Mouse (Mus musculus) thymus, postnatal 0 days (tissue): ENCODE measurements around the gene Mvk. TPM values are rescaled to one million over a fixed set of nuclear protein-coding genes. Genes with fewer than 3 reads are reported as not detected.

Experiments used
- DNase-seq: peaks from one replicate; pipeline ENCODE4 v3.0.0-alpha.2; 2015; ENCODE audit warnings: low spot score
- polyA plus RNA-seq: library from polyadenylated mRNA; unstranded; fragments of >200 nt; fragmentation: Nextera tagmentation; extraction: Ambion mirVana; gene quantifications from 2 replicates; pipeline ENCODE4 v1.2.1, GENCODE M21; 2015

Mvk gene
- polyA plus RNA-seq, 1 experiment from 2014 or later, result 23.0 TPM

DNA sequence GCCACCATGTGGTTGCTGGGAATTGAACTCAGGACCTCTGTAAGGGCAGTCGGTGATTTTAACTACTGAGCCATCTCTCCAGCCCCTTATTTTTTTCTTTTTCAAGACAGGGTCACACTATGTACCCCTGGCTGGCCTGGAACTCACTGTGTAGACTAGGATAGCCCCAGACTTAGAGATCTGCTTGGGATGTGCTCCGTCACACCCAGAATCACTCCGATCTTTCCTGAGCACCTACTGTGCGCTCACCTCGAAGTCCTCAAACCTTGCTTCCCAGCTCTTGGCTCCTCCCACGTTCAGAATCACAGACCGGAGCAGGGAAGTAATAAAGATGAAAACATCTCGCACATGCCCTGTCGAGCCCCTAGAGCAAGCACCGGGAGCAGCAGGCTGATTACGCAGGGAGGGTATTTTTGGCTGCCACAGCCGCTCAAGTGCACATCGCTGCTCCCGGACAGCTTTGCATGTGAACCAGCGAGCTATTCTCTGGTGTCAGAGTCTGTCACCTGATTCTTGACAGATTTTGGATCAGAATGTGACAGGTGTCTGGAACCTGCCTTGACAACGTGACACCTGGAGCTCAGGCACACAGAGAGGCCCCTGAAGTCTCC is 13.0 kb downstream of the Mvk start:
- DNase-seq, result no peak

DNA sequence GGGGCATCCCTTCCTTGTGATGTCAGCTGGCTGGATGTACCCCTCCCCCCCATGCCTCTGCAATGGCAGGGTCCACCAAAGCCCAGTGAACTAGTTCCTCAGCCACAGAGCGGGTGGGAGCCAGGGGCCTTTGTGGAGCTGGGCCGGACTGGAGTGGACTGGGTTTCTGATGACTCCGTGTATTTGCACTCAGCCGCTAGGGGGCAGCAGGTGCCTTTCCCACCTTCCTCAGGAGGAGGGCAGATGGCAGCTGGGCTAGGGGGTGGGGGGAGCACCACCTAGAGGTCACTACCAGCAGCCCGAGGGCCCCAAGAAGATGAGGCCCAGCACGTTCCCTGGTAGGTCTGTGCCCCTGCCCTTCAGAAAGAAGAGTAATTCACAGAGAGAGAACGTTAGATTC is 17.2 kb downstream of the Mvk start:
- peak; percentile 82 for DNase-seq

DNA sequence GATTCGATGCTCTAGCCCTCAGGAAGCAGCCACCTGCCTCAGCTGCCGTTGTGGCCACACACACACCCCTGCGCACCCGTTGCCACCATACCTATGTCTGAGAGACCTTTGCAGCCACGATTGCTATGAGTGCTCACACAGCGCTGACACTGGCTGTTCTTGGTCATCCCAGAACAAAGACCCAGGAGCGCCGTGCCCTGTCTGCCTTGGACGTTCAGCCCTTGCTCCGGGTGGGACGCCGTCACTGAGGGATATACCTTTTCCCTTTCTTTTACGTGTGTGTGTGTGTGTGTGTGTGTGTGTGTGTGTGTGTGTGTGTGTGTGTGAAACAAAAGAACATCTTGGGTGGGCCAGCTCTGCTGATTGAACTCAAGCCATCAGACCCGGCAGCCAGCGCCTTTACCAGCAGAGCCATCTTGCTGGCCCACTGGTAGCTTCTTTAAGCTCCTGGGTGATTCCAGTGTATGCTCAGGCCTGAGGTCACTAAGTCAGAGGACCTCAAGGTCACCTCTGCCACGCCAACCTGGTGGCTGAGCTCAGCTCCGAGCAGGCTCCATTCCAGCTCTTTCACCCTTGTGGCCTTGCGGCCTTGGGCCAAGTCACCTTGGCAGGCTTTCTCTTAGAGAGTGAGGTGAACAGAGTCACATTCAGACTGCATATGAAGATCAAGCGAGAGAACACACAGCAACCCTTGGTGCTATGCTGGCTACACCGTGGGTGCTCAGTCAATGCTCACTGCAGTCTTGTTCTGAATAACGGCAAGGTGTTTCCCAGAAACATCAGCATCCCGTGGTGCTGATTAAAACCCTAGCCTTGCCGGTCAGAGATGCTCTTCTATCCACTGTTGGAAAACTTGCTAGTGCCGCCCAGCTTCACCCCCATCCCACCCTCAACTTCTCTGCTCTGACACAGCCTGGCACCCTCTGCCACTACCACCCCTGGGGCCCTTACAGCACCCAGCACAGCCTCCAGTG is 18.3 kb downstream of the Mvk start:
- no peak for DNase-seq

DNA sequence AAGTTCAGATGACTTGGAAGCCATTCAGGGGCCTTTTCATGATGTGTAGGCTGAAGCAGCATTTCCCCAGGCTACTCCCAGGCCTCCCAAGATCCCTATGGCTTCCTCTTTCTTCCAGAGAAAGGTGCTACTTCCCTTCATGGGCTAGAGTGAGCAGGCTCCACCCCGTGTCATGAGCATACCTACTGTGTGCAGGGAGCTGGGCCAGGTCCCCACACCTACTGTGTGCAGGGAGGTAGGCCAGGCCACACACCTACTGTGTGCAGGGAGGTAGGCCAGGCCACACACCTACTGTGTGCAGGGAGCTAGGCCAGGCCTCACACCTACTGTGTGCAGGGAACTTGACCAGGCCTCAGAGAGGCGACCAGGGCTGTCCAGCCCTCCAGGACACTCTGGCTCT is 20.5 kb downstream of the Mvk start:
- no peak for DNase-seq

DNA sequence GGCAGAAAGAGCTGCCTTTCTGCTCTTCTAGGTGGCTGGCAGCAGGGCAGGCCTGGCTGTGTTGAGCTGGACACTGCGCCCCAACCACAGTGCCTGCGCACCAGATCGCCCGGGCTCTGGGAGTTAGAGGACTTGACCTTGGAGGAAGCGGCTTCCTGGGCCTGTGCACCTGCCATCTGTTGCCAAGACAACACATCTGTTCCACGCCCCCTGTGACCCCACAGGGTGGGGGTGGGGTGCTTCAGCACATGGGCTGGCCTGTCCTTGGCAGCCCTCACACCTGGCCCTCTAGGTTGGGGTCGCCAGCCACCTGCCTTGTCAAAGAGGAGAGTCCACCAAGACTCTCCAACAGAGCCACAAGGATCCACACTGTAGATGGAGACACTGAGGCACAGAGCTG is 21.6 kb downstream of the Mvk start:
- peak; percentile 49 for DNase-seq

DNA sequence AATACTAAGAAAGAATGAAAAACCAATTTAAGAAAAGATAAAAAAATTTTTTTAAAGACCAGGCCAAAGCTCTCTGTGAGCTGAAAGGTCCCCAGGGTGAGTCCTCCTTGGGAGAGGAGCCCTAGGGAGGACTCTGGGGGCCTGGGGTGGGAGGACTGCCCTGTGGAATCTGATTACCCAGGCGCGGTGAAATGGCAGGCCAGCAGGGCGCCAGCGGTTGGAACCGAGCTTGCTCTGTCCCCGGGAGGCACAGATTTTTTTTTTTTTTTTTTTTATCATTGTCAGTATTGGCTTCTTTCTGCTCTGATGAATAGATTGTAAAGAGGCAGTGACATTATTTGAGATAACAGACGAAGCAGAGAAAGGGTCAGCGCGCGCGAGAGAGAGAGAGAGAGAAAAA is 22.9 kb downstream of the Mvk start:
- no peak for DNase-seq

DNA sequence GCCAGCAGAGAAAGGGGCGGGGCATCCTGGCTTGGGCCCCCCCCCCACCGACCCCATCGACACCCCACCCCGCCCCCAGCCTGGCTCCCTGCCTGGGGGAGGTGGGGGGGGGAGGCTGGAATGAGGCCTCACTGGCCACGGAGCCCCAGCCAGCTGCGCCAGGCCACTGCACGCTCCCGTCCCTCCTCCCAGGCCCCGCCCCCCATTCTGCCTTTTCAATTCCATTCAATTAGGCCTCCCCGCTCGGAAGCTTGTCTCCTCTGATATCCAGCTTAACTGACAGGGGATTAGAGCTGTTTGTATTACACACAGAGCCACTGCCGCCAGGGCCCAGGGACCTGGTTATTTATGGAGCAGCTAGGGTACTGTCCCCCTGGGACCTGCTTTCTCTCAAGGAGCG is 23.4 kb downstream of the Mvk start:
- no peak for DNase-seq

DNA sequence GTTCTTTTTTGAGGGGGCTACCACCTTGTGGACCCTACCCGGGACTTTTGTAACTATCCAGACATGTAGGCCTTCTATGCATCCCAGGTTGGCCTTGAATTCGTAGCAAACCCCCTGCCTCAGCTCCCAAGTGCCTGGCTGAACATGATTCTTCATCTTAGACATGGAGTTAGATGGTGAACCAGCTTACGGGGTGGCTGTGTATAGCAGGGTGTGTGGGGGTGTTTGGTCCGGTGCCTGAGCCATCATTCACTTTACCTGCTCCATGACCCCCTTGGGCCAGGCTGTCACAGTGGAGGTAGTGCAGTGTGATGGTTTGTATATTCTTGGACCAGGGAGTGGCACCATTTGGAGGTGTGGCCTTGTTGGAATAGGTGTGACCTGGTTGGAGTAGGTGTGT is 23.9 kb downstream of the Mvk start:
- no peak for DNase-seq

DNA sequence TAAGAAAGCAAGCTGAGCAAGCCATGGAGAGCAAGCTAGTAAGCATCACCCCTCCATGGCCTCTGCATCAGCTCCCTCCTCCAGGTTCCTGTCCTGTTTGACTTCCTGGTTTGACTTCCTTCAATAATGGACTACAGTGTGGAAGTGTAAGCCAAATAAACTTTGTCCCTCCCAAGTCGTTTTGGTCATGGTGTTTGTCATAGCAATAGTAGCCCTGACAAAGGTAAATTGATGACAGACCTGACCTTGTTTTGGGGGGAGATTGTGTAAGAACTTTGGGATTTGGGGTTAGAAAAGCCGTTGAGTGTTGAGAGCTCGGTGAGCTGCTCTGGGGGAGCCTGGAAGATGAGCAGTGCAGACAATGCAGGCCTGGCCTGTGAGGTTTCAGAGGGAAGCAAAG is 26.3 kb downstream of the Mvk start:
- no peak for DNase-seq

DNA sequence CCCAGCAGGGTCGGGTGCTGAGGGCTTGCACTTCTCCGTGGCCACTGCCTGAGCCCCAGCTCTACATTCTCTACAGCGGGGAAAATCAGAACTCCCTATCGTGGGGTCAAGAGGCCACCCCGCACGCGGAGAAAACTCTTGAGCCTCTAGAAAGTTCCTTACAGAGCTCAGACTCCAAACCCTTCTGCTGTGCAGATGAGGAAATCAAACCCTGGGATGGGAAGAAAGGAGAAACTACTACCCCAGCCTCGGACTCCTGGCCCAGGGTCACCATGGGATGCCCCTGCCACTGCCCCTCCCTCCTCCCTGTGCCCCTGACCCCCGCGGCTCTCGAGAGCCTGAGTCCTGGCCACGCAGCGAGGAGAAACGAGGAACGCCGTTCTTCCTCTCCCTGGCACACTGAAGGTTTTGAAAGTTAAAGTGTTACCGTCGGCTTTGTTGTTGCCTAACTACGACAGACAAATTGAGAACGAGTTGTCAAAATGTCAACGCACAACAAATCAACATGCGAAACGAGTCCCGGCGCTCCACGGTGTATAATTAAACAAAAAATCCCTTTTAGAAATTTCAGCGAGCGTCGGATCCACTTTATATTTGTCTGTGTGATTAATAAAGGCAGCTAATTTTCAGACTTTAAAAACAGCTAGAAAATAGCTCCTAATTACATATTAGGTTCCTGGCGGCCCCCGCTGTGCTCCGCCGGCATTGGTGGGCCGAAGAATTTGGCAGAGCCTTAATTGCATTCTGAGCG is 30.8 kb downstream of the Mvk start:
- no peak for DNase-seq

DNA sequence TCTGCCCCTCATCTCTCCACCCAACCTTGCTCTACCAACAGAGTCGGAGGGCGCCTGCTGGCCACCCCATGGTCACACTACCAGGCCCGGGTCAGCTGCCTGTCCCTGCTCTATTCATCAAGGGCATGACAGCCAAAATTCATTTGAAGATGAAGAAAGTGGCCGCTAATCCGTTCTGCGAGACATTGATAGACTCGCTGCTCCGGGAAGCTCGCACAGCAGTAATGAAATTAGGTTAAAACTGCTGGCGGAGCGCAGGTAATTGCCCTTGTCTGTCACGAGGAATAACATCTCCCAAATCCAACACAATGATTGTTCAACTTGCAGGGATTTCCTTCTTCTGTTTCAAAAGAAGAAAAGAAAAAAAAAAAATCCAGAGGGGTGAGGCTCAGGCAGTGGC is 34.2 kb downstream of the Mvk start:
- no peak for DNase-seq

DNA sequence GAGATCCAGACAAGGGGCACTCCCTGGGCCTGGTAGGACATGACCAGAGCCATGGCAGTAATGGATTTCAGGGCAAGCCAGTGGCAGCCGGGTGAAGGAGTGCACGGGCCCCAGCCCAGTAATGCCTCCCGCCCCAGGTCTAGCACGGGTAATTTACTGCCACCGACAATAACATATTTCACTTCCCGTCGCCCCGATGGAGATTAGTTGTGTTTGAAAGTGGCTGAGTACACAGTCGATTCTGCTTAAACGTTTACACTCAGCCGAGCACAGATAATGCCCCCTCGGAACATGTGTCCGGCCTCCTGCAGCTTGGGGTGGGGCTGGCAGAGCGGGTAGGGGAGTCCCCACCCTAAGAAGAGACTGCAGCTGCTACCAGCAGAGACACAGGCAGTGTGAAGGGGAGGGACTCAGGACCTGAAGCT is 38.5 kb downstream of the Mvk start:
- DNase-seq, result peak; percentile 51

DNA sequence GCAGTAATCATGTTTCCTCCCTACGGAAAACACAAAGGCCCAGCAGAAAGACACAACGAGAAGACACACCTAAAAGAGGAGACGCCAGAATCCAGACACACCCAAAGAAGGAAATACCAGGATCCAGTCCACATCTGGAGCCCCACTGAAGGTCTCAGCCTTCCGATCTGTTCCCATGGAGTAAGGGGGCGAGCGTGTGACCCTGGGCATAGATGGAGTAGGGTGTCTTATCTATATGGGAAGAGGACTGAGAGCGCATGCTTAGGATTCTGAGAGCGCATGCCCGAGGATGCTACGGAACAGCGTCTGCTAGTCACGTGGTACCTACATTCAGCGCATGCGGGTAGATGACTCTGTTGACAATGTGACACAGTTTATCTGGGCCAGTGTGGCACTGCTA is 41.6 kb downstream of the Mvk start:
- no peak for DNase-seq

DNA sequence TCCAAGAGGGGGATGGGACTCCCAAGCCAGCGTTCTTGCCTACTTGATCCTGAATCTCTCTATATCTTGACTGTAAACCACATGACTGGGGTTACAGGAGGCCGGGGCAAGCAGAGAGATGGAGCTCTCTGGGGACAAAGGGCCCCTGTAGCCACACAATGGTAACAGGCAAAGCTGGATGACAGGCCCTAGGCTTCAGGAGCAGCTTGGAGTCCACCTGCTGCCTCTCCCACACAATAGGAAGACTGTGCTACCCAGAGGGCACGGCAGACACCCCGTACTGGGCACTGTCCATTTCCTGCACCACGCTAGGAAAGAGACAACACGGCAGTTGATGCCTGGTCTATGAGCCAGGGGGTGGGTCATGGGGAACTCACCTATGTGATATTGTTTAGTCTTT is 45.5 kb downstream of the Mvk start:
- DNase-seq, result no peak

DNA sequence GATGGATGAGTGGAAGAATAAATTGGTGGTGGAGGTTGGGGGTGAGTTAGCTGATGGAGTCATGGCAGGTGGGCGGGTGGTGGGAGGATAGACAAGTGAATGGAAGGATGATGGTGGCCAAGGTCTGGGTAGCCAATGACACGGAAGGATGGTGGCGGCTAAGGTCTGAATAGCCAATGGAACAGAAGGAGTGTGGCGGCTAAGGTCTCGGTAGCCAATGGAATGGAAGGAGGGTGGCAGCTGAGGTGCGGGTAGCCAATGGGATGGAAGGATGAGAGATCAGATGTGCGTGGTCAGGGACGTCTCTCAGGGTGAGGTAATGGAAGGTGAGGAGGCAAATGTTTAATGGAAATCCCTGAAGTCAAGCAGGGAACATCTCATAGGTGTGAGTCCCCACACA is 46.2 kb downstream of the Mvk start:
- DNase-seq, result no peak

DNA sequence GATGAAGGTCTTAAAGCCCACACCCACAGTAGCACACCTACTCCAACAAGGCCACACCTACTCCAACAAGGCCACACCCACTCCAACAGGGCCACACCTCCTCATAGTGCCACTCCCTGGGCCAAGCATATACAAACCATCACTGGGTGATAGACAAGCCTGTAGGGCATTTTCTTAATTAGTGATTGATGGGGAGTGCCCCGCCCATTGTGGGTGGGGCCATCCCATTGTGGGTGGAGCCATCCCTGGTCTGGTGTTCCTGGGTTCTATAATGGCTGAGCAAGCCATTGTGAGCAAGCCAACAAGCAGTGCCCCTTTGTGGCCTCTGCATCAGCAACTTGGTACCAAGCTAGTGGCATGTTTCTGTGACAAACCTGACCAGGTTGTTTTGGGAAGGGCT is 50.7 kb downstream of the Mvk start:
- no peak for DNase-seq

DNA sequence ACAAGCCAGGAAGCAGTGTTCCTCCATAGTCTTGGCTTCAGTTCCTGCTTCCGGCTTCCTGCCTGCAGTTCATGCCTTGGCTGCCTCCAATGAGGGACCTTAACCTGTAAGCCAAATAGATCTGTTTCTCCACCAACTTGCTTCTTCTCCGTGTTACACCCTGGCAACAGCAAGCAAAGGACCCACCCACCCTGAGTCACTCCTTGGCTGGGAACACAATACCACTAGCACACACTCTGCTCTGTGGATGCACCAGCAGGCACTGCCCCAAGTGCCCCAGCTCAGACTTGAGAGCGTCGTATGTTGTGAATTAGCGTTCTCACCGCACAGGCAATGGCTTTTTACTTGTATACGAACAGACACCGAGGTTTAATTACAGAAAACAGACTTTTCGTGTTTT is 57.2 kb downstream of the Mvk start:
- DNase-seq, result no peak

DNA sequence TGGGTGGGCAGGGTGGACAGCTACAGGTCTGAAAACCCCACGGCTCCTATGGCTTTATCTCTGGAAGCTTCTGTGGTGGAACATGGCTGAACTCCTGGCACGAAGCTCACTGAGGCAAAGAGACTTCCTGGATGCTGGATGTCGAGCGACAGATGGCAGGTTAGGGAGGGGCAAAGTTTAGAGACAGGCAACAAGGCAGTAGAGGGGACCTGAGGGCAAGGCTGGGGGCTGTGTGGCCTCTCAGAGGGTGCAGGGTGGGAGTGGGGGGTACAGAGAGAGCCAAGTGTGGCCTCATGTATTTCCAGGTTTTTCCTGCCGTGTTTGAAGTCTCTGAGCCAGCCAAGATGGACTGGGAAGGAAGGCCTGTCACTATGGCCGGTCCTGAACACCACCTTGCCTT is 60.8 kb downstream of the Mvk start:
- DNase-seq, result peak; percentile 65

DNA sequence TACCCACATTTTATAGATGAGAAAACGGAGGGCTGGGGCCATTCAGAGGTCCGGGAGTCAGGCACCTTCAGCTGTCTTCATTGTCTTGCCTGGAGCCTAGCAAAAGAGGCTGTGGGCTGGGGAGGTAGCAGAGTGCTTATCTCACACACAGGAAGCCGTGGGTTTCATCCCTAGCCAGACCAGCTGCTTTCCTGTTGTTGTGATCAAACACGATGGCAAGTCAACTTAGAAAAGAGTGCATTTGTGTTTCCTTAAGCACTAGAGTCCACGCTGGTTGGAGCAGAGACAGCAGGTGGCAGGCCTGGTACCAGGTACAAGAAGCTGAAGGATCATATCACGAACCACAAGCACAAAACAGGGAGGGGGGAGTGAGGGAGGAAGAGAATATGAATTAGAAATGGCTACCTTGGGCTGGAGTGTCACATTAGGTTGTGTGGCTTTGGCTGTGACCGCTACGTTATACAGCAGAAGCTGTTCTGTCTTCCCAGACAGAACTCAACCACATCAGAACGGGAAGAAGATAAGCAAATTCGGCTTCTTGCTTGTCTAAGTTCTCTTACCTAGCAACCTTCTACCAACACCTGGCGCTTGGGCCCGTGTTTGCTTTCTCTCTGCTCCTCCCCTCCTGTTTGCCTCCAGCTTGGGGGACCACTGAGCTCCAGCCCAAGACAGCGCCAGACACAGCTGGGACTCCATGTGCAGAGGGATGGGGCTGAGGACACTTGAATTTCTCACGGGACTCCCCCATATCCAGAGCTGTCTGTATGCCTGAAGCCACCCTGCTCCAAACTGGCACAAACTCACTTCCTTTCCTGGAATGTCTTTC is 61.4 kb downstream of the Mvk start:
- peak; percentile 85 for DNase-seq

DNA sequence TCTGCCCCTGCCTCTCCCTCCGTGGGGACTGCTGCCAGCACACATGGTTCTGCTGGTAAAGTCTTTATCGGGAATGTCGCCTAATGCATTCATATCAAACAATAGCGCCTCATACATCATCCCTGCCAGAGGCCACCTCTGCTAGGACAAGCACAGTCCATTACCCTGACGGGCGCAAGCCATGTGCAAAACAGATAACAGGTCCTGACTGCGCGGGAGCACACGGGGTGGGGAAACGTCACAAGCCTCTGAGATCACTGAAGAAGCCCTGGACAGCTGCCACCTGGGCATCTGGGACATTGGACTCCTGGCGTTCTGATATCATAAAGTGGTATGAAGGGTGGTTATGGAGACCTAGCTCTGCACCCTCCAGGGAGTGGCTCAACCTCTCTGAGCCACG is 63.3 kb downstream of the Mvk start:
- no peak for DNase-seq

DNA sequence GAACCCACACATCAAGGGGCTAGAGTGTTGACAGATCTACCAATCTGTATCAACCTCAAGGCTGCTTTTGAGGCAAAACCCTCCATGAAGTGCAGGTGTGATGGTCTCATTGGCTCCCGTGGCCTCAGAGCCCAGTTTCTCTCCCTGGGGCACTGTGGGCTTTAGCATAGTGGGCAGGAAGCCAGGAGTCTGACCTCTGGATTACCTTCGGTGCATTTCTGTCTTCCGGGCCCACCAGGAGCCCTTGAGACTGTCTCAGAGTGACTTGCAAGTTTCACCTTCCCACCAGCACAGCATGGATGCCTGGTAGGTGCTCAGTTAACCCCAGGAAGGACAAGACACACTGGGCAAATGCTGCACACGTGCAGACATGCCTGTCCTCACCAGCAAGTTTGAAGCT is 63.9 kb downstream of the Mvk start:
- no peak for DNase-seq
